Mouse (Mus musculus) urinary bladder, postnatal 25 days (tissue): Measurements from ENCODE around the gene Alyref2.

ENCODE experiments used
- DNase-seq: peaks from one replicate; pipeline ENCODE4 v3.0.0; 2022; ENCODE audit warnings: low spot score

The Alyref2 gene

GRCm38 (mm10) chr1:171501016-171501610, 2.2 kb upstream of the Alyref2 start:
- DNase-seq = no peak

- DNase-seq = no peak
Measured at GRCm38 (mm10) chr1:171501636-171502080, 1.6 kb upstream of the Alyref2 start.

GRCm38 (mm10) chr1:171502388-171503249, 659 bp upstream of the Alyref2 start:
- DNase-seq = peak; percentile 28

- DNase-seq = peak; percentile 59
Measured at GRCm38 (mm10) chr1:171503592-171504291, 464 bp downstream of the Alyref2 start.

GRCm38 (mm10) chr1:171504586-171504985, 1.3 kb downstream of the Alyref2 start:
- DNase-seq = no peak

GRCm38 (mm10) chr1:171513234-171513633, 10.0 kb downstream of the Alyref2 start:
- DNase-seq = no peak

GRCm38 (mm10) chr1:171513760-171514159, 10.5 kb downstream of the Alyref2 start:
- DNase-seq = no peak

GRCm38 (mm10) chr1:171515039-171515438, 11.8 kb downstream of the Alyref2 start:
- DNase-seq = no peak

GRCm38 (mm10) chr1:171515557-171515956, 12.3 kb downstream of the Alyref2 start:
- no peak for DNase-seq

- DNase-seq = no peak
Measured at GRCm38 (mm10) chr1:171531367-171531766, 28.1 kb downstream of the Alyref2 start.

GRCm38 (mm10) chr1:171532830-171533229, 29.6 kb downstream of the Alyref2 start:
- DNase-seq = no peak

GRCm38 (mm10) chr1:171534557-171534956, 31.3 kb downstream of the Alyref2 start:
- no peak for DNase-seq

- DNase-seq = no peak
Measured at GRCm38 (mm10) chr1:171535194-171535593, 31.9 kb downstream of the Alyref2 start, which contains the start of gene Itln1. TSS of gene Itln1 (minus strand) at chr1:171535294.

- no peak for DNase-seq
Measured at GRCm38 (mm10) chr1:171540694-171541093, 37.4 kb downstream of the Alyref2 start.

- no peak for DNase-seq
Measured at GRCm38 (mm10) chr1:171551326-171551725, 48.0 kb downstream of the Alyref2 start.

- no peak for DNase-seq
Measured at GRCm38 (mm10) chr1:171552230-171552629, 49.0 kb downstream of the Alyref2 start.

GRCm38 (mm10) chr1:171553359-171554341, 50.4 kb downstream of the Alyref2 start:
- DNase-seq = no peak
